Mouse (Mus musculus) C2C12 (cell line): ENCODE measurements around the gene Akt1s1.

Experiments used
- CEBPB ChIP-seq: IDR thresholded peaks from one replicate; pipeline ENCODE4 v1.6.1; 2011; ENCODE audit warnings: low read depth, mild to moderate bottlenecking, control low read depth, moderate library complexity
- CTCF ChIP-seq: IDR thresholded peaks from one replicate; pipeline ENCODE4 v1.5.1; 2011; ENCODE audit not compliant: control insufficient read depth, insufficient read depth, insufficient read length
- MAX ChIP-seq: IDR thresholded peaks from one replicate; pipeline ENCODE4 v1.6.1; 2011; ENCODE audit warnings: mild to moderate bottlenecking, control low read depth
- MYOD1 ChIP-seq: IDR thresholded peaks from one replicate; pipeline ENCODE4 v1.6.1; 2011; ENCODE audit warnings: low read depth; ENCODE audit not compliant: control insufficient read depth, insufficient read length
- MYOG ChIP-seq: IDR thresholded peaks from one replicate; pipeline ENCODE4 v1.6.1; 2011; ENCODE audit not compliant: control insufficient read depth, insufficient read length; ENCODE audit errors: extremely low read depth
- USF1 ChIP-seq: IDR thresholded peaks from one replicate; pipeline ENCODE4 v1.6.1; 2011; ENCODE audit warnings: low read depth, mild to moderate bottlenecking, control low read depth, moderate library complexity

- TF ChIP-seq CTCF = no peak
- TF ChIP-seq USF1 = no peak
- TF ChIP-seq MYOG = no peak
- TF ChIP-seq MYOD1 = no peak
- no peak for TF ChIP-seq MAX
- TF ChIP-seq CEBPB = no peak
These were observed 16.1 kb downstream of the Akt1s1 start for GRCm38 (mm10) chr7:44864595-44865542.
